Mouse (Mus musculus): Measurements from ENCODE around the gene Atf6b. TPM values are rescaled to one million over a fixed set of nuclear protein-coding genes. Genes with fewer than 3 reads are reported as not detected.

Gene Atf6b
- polyA plus RNA-seq, 1 experiment: 27.9 TPM

- no peaks in the 10 kb centered on the region for H3K36me3 ChIP-seq (ENCODE audit: control insufficient read depth, insufficient read depth, low read length)
These were observed 31.1 kb upstream of the Atf6b start, which contains the start of gene Egfl8 for GRCm38 (mm10) chr17:34615871-34616270. Gene Egfl8, minus strand, starts transcription at chr17:34615971.

GRCm38 (mm10) chr17:34618999-34619398 is 27.9 kb upstream of the Atf6b start:
- Histone ChIP-seq H3K36me3 (ENCODE audit: control insufficient read depth, insufficient read depth, low read length) (no peaks in the 10 kb centered on the region), H3K4me1 (ENCODE audit: control insufficient read depth, insufficient read depth, low read length) (no peaks in the 10 kb centered on the region), H3K27me3 (ENCODE audit: control insufficient read depth, insufficient read depth, low read length) (no peaks in the 10 kb centered on the region), H3K4me3 (ENCODE audit: control insufficient read depth, low read depth, low read length) (no peak overlapping the region), H3K27ac (ENCODE audit: control insufficient read depth, insufficient read depth, low read depth, low read length) (no peak overlapping the region)
- TF ChIP-seq CTCF (IDR thresholded peaks at IDR 0.05; ENCODE audit: control insufficient read depth, insufficient read depth, insufficient replicate concordance, low read depth, low read length) (peak; percentile 33; the same call in 1 of the 2 replicates), POLR2A (IDR thresholded peaks at IDR 0.05; ENCODE audit: control insufficient read depth, low read depth, low read length) (no peak)

More at GRCm38 (mm10) chr17:34615871-34616270, 31.1 kb upstream of the Atf6b start, which contains the start of gene Egfl8:
- Histone ChIP-seq H3K4me1 (ENCODE audit: control insufficient read depth, insufficient read depth, low read length) (no peaks in the 10 kb centered on the region), H3K27me3 (ENCODE audit: control insufficient read depth, insufficient read depth, low read length) (no peaks in the 10 kb centered on the region), H3K27ac (ENCODE audit: control insufficient read depth, insufficient read depth, low read depth, low read length) (no peak within 1 kb of the TSS), H3K4me3 (ENCODE audit: control insufficient read depth, low read depth, low read length) (no peak within 1 kb of the TSS)
- TF ChIP-seq POLR2A (IDR thresholded peaks at IDR 0.05; ENCODE audit: control insufficient read depth, low read depth, low read length) (no peak), CTCF (IDR thresholded peaks at IDR 0.05; ENCODE audit: control insufficient read depth, insufficient read depth, insufficient replicate concordance, low read depth, low read length) (no peak)

GRCm38 (mm10) chr17:34621006-34621405 is 25.9 kb upstream of the Atf6b start:
- no peaks in the 10 kb centered on the region for H3K36me3 ChIP-seq (ENCODE audit: control insufficient read depth, insufficient read depth, low read length)
- TF ChIP-seq POLR2A (IDR thresholded peaks at IDR 0.05; ENCODE audit: control insufficient read depth, low read depth, low read length) (no peak), CTCF (IDR thresholded peaks at IDR 0.05; ENCODE audit: control insufficient read depth, insufficient read depth, insufficient replicate concordance, low read depth, low read length) (no peak)

GRCm38 (mm10) chr17:34623161-34623560 is 23.8 kb upstream of the Atf6b start:
- Histone ChIP-seq H3K27ac (ENCODE audit: control insufficient read depth, insufficient read depth, low read depth, low read length) (no peak overlapping the region), H3K36me3 (ENCODE audit: control insufficient read depth, insufficient read depth, low read length) (no peaks in the 10 kb centered on the region), H3K4me1 (ENCODE audit: control insufficient read depth, insufficient read depth, low read length) (peaks cover 23% of the 10 kb centered on the region), H3K4me3 (ENCODE audit: control insufficient read depth, low read depth, low read length) (no peak overlapping the region), H3K27me3 (ENCODE audit: control insufficient read depth, insufficient read depth, low read length) (no peaks in the 10 kb centered on the region)
- TF ChIP-seq POLR2A (IDR thresholded peaks at IDR 0.05; ENCODE audit: control insufficient read depth, low read depth, low read length) (no peak), CTCF (IDR thresholded peaks at IDR 0.05; ENCODE audit: control insufficient read depth, insufficient read depth, insufficient replicate concordance, low read depth, low read length) (no peak)

More at GRCm38 (mm10) chr17:34621006-34621405, 25.9 kb upstream of the Atf6b start:
- Histone ChIP-seq H3K27ac (ENCODE audit: control insufficient read depth, insufficient read depth, low read depth, low read length) (no peak overlapping the region), H3K4me3 (ENCODE audit: control insufficient read depth, low read depth, low read length) (no peak overlapping the region), H3K4me1 (ENCODE audit: control insufficient read depth, insufficient read depth, low read length) (peaks cover 5% of the 10 kb centered on the region), H3K27me3 (ENCODE audit: control insufficient read depth, insufficient read depth, low read length) (no peaks in the 10 kb centered on the region)

- no peak for TF ChIP-seq POLR2A (IDR thresholded peaks at IDR 0.05; ENCODE audit: control insufficient read depth, low read depth, low read length)
- TF ChIP-seq CTCF (IDR thresholded peaks at IDR 0.05; ENCODE audit: control insufficient read depth, insufficient read depth, insufficient replicate concordance, low read depth, low read length): no peak
- H3K27me3 ChIP-seq (ENCODE audit: control insufficient read depth, insufficient read depth, low read length): no peaks in the 10 kb centered on the region
- no peak overlapping the region for H3K27ac ChIP-seq (ENCODE audit: control insufficient read depth, insufficient read depth, low read depth, low read length)
- H3K36me3 ChIP-seq (ENCODE audit: control insufficient read depth, insufficient read depth, low read length): no peaks in the 10 kb centered on the region
- no peak overlapping the region for H3K4me3 ChIP-seq (ENCODE audit: control insufficient read depth, low read depth, low read length)
- peaks cover 31% of the 10 kb centered on the region for H3K4me1 ChIP-seq (ENCODE audit: control insufficient read depth, insufficient read depth, low read length)
These were observed 22.0 kb upstream of the Atf6b start for GRCm38 (mm10) chr17:34624981-34625380.

- no peak for TF ChIP-seq CTCF (IDR thresholded peaks at IDR 0.05; ENCODE audit: control insufficient read depth, insufficient read depth, insufficient replicate concordance, low read depth, low read length)
- no peak for TF ChIP-seq POLR2A (IDR thresholded peaks at IDR 0.05; ENCODE audit: control insufficient read depth, low read depth, low read length)
- Histone ChIP-seq H3K27ac (ENCODE audit: control insufficient read depth, insufficient read depth, low read depth, low read length) (peak overlapping the region; percentile 81), H3K27me3 (ENCODE audit: control insufficient read depth, insufficient read depth, low read length) (peaks cover 5% of the 10 kb centered on the region; the same call in 1 of the 2 replicates), H3K36me3 (ENCODE audit: control insufficient read depth, insufficient read depth, low read length) (no peaks in the 10 kb centered on the region), H3K4me1 (ENCODE audit: control insufficient read depth, insufficient read depth, low read length) (peaks cover 40% of the 10 kb centered on the region), H3K4me3 (ENCODE audit: control insufficient read depth, low read depth, low read length) (peak overlapping the region; percentile 94)
These were observed 20.7 kb upstream of the Atf6b start for GRCm38 (mm10) chr17:34626062-34626772.

- Histone ChIP-seq H3K27me3 (ENCODE audit: control insufficient read depth, insufficient read depth, low read length) (peaks cover 5% of the 10 kb centered on the region; the same call in 1 of the 2 replicates), H3K4me1 (ENCODE audit: control insufficient read depth, insufficient read depth, low read length) (peaks cover 44% of the 10 kb centered on the region), H3K36me3 (ENCODE audit: control insufficient read depth, insufficient read depth, low read length) (no peaks in the 10 kb centered on the region), H3K27ac (ENCODE audit: control insufficient read depth, insufficient read depth, low read depth, low read length) (peak overlapping the region; percentile 81), H3K4me3 (ENCODE audit: control insufficient read depth, low read depth, low read length) (peak overlapping the region; percentile 94)
- TF ChIP-seq POLR2A (IDR thresholded peaks at IDR 0.05; ENCODE audit: control insufficient read depth, low read depth, low read length): no peak
- TF ChIP-seq CTCF (IDR thresholded peaks at IDR 0.05; ENCODE audit: control insufficient read depth, insufficient read depth, insufficient replicate concordance, low read depth, low read length): peak; percentile 18; the same call in 1 of the 2 replicates
These were observed 20.2 kb upstream of the Atf6b start for GRCm38 (mm10) chr17:34626773-34627092.
